Mouse (Mus musculus): ENCODE data around the gene Ccdc150. TPM values are rescaled to one million over a fixed set of nuclear protein-coding genes. Genes with fewer than 3 reads are reported as not detected.

Gene Ccdc150
- polyA plus RNA-seq, 1 experiment: 0.07 TPM

DNA sequence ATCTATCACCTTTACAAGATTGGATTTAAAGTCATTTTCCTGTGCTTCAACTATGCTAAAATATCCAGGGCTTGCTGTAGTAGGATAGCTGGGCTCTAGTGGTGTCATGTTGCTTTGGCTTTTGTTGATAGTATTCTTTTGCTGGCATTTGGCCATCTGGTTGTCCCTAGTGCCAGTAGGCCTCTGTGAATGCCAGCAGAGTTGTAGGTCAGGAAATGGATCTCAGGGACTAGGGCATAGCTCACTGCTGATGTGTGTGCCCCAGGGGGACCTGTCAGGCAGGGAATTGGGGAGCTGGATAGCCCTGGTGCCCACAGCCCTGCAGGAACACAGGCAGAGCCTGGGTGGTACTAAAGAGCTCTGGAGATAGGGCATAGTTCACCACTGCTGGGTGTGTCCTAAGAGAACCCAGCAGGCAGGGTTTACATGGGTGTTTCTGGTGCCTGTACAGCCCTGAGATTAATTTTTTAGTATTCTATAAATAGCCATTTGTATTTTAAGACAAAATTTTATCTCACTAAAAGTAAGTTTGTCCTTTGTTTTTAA is 127.1 kb downstream of the Ccdc150 start:
- DNase-seq: no peak
- H3K27ac ChIP-seq (ENCODE audit: control insufficient read depth, insufficient read depth, low read length): no peak overlapping the region
- H3K4me1 ChIP-seq (replicated peaks; ENCODE audit: control insufficient read depth, insufficient read depth, low read length): no peaks in the 10 kb centered on the region

DNA sequence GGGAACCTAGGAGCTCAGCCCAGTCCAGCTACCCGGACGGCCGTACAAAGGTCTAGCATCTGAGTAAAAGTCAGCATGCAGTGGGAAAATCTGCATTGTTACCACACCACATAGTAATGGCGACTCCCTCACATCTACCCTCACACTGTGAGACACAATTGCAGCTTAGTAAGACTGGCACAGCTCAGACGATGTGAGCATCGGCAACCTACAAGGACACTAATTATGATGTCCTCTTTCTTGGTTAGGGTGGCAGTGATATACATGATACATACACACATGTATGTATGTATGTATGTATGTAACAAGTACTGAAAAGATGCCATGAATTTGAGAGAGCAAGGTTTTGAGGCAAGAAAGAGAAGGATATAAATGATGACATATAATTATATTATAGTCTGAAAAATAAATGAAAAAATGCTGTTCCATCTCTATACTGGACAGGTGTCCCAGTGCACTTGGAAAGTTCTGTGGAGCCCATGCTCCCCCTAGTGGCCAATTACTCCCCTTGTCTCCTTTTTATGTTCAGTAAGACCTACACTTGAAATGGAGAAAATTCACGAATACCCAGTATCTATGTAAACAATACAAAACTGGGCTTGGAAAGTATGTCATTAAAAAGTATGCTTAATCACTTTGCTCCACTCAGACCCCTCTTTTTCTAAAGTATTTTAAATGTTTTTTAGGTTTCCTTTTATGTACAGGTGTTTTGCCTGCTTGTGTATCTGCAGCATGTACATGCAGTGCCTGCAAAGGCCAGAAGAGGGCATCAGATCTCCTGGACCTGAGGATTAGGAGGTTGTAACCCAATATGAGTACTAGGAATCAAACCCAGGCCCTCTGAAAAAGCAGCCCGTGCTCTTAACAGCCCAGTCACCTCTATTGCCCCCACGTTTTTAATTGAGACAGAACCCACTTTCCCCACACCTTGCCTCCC is 130.8 kb downstream of the Ccdc150 start:
- TF ChIP-seq CTCF (IDR thresholded peaks at IDR 0.05; ENCODE audit: borderline replicate concordance, control insufficient read depth, extremely low read depth, insufficient read depth, low read length, poor library complexity) (no peak), POLR2A (IDR thresholded peaks at IDR 0.05; ENCODE audit: control insufficient read depth, extremely low read depth, insufficient read depth, low read length, poor library complexity) (no peak)
- WGBS: 95% methylated on average over 9 of the region's 9 CpGs
- peak; percentile 45 for DNase-seq
- Histone ChIP-seq H3K27me3 (ENCODE audit: control insufficient read depth, insufficient read depth, low read length) (no peaks in the 10 kb centered on the region), H3K4me3 (ENCODE audit: control insufficient read depth, insufficient read depth, low read length) (no peak overlapping the region), H3K36me3 (ENCODE audit: control insufficient read depth, insufficient read depth, low read length) (no peaks in the 10 kb centered on the region), H3K4me1 (replicated peaks; ENCODE audit: control insufficient read depth, insufficient read depth, low read length) (no peaks in the 10 kb centered on the region), H3K27ac (ENCODE audit: control insufficient read depth, insufficient read depth, low read length) (no peak overlapping the region)

More for the DNA sequence above, 127.1 kb downstream of the Ccdc150 start:
- Histone ChIP-seq H3K36me3 (ENCODE audit: control insufficient read depth, insufficient read depth, low read length) (no peaks in the 10 kb centered on the region), H3K4me3 (ENCODE audit: control insufficient read depth, insufficient read depth, low read length) (no peak overlapping the region), H3K27me3 (ENCODE audit: control insufficient read depth, insufficient read depth, low read length) (no peaks in the 10 kb centered on the region)
- TF ChIP-seq POLR2A (IDR thresholded peaks at IDR 0.05; ENCODE audit: control insufficient read depth, extremely low read depth, insufficient read depth, low read length, poor library complexity) (no peak), CTCF (IDR thresholded peaks at IDR 0.05; ENCODE audit: borderline replicate concordance, control insufficient read depth, extremely low read depth, insufficient read depth, low read length, poor library complexity) (no peak)

DNA sequence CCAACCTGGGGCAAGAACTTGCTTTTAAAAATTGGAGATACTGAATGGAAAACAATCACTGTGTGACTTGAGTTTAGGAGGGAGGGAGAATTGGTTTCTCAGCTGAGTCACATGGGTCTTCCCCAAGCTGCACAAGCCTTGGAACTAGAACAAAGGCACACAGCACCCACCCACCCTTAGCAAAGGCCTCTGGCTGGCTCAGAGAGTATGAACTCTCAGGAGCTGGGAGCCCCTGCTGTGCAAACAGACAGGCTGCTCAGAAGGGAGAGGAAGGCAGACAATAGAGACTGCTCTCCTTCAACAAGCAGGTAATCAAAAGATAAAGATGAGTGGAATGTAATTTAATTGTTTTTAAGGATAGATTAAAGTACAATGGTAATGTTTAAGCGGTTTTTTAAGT is 133.7 kb downstream of the Ccdc150 start:
- TF ChIP-seq CTCF (IDR thresholded peaks at IDR 0.05; ENCODE audit: borderline replicate concordance, control insufficient read depth, extremely low read depth, insufficient read depth, low read length, poor library complexity) (no peak), POLR2A (IDR thresholded peaks at IDR 0.05; ENCODE audit: control insufficient read depth, extremely low read depth, insufficient read depth, low read length, poor library complexity) (no peak)
- H3K4me3 ChIP-seq (ENCODE audit: control insufficient read depth, insufficient read depth, low read length): no peak overlapping the region
- H3K27me3 ChIP-seq (ENCODE audit: control insufficient read depth, insufficient read depth, low read length): no peaks in the 10 kb centered on the region
- no peak overlapping the region for H3K27ac ChIP-seq (ENCODE audit: control insufficient read depth, insufficient read depth, low read length)
- no peaks in the 10 kb centered on the region for H3K4me1 ChIP-seq (replicated peaks; ENCODE audit: control insufficient read depth, insufficient read depth, low read length)
- H3K36me3 ChIP-seq (ENCODE audit: control insufficient read depth, insufficient read depth, low read length): no peaks in the 10 kb centered on the region
- 100% methylated on average over 1 of the region's 1 CpGs for WGBS
- DNase-seq: no peak

DNA sequence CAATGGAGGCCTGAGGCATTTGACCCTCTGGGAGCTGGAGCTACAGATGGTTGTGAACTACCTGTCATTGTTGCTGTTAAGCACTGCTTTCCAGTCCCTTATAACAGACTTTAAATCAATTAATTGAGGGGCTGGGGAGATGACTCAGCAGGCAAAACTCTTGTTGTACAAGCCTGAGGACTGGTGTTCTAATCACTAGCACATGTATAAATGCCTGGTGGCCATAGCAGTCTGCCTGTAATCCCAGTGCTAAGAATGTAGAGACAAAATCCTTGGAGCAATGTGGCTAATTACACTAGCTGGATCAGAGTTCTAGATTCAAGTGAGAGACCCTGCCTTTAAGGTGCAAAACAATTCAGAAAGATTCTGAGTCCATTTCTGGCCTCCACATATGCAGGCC is 152.3 kb downstream of the Ccdc150 start:
- H3K36me3 ChIP-seq (ENCODE audit: control insufficient read depth, insufficient read depth, low read length): peaks cover 32% of the 10 kb centered on the region

More for the DNA sequence above, 152.3 kb downstream of the Ccdc150 start:
- peaks cover 2% of the 10 kb centered on the region for H3K4me1 ChIP-seq (replicated peaks; ENCODE audit: control insufficient read depth, insufficient read depth, low read length)
- H3K4me3 ChIP-seq (ENCODE audit: control insufficient read depth, insufficient read depth, low read length): no peak overlapping the region
- H3K27me3 ChIP-seq (ENCODE audit: control insufficient read depth, insufficient read depth, low read length): no peaks in the 10 kb centered on the region
- no peak overlapping the region for H3K27ac ChIP-seq (ENCODE audit: control insufficient read depth, insufficient read depth, low read length)
- no peak for DNase-seq
- no peak for TF ChIP-seq POLR2A (IDR thresholded peaks at IDR 0.05; ENCODE audit: control insufficient read depth, extremely low read depth, insufficient read depth, low read length, poor library complexity)
- no peak for TF ChIP-seq CTCF (IDR thresholded peaks at IDR 0.05; ENCODE audit: borderline replicate concordance, control insufficient read depth, extremely low read depth, insufficient read depth, low read length, poor library complexity)

Other genes starting within 250 kb of the Ccdc150 start
- gene Hecw2, start 55.5 kb upstream of the Ccdc150 start, polyA plus RNA-seq (2012; rRNA removed): 0.55 and 0.77 TPM in 2 replicates
- 5.8 and 6.5 TPM in 2 replicates for gene Gtf3c3, start 188.3 kb downstream of the Ccdc150 start, polyA plus RNA-seq (2012; rRNA removed)

Data from thymus, adult 2 months (tissue).